In the genomic region with DNA sequence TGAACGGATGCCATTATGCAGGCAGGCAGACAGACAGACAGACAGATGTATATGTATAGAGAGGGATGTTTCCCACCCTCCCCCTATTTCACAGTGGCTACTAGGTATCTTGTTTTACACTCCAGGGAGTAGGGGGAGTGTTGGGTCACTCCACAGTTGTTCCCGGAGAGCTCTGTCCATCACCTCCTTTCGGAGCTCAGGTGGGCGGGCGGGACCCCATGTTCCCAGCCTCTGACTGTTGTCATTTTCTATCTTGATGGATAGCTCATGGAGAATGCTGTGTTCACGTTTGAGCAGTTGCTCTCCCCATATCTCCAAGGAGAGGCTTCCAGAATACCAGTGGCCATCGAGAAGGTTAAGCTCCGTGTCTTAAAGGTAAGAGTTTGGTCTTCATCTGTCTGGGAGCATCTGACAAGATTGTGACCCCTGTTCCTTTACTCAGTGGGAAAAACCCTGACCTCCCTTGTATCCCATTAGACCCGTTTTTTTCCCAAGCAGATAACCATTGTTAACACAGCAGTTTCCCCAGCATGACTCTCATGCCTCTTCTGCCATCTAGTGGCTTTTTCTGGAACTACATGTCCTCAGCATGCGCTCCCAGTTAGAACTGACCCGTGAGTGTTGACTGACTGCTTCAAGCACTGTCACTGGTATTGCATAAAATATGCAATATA, we compare ENCODE assay signal across 8 mouse cellular contexts. TPM values are rescaled to one million over a fixed set of nuclear protein-coding genes. Genes with fewer than 3 reads are reported as not detected.
A peak's percentile ranks its signal among the peaks of the same experiment; 100 is the strongest.
DNase-seq lines count a peak whose midpoint lies in the region; ATAC-seq lines count a peak whose summit lies in the region.

No protein-coding gene starts in this region.

- no peak overlapping the region for H3K4me3 ChIP-seq in intestine, embryonic 15.5 days (replicated peaks)
- no peak overlapping the region for H3K4me3 ChIP-seq in midbrain, embryonic 11.5 days (ENCODE audit: low read depth, low read length)

- peak; percentile 32 for DNase-seq in 3134 (ENCODE audit: extremely low read depth, insufficient read length, low spot score)
- DNase-seq in adrenal gland, adult 8-10 months: peak; percentile 78
- DNase-seq in embryo, embryonic 9.5 days (ENCODE audit: extremely low spot score): peak; percentile 85
- peak; percentile 51 to 80 for DNase-seq in gastrocnemius, postnatal 4 days (ENCODE audit: low spot score in 2 of 2)
- peak; percentile 82 to 93 for DNase-seq in left cerebral cortex, postnatal 14 days (ENCODE audit: low spot score in 2 of 2)
- DNase-seq in midbrain, embryonic 11.5 days (ENCODE audit: low spot score, missing footprints): peak; percentile 97
- peak; percentile 70 for DNase-seq in skeletal muscle tissue, adult 2 months (ENCODE audit: low read depth, low spot score)

- intact Hi-C loops in left cerebral cortex, postnatal 14 days (cut with DNase I): loop anchor here (1.0 to 5.0 kb wide), 3 partner anchors 142 to 244 kb away; no protein-coding TSS in a partner anchor

- H3K4me1 ChIP-seq in intestine, embryonic 15.5 days (replicated peaks): peaks cover 9% of the 10 kb centered on the region
- no peaks in the 10 kb centered on the region for H3K4me1 ChIP-seq in midbrain, embryonic 11.5 days (ENCODE audit: control insufficient read depth, insufficient read depth, low read length)

- H3K9me3 ChIP-seq in intestine, embryonic 15.5 days: no peaks in the 10 kb centered on the region
- no peaks in the 10 kb centered on the region for H3K9me3 ChIP-seq in midbrain, embryonic 11.5 days (ENCODE audit: control insufficient read depth, low read length)

- H3K9ac ChIP-seq in intestine, embryonic 15.5 days: no peak overlapping the region
- no peak overlapping the region for H3K9ac ChIP-seq in midbrain, embryonic 11.5 days (ENCODE audit: low read length)

- H3K4me2 ChIP-seq in intestine, embryonic 15.5 days (replicated peaks): no peak overlapping the region
- H3K4me2 ChIP-seq in midbrain, embryonic 11.5 days: no peak overlapping the region

- 31% methylated on average over 11 of the region's 11 CpGs for WGBS in intestine, embryonic 15.5 days
- 38% methylated on average over 11 of the region's 11 CpGs for WGBS in midbrain, embryonic 11.5 days

- H3K27me3 ChIP-seq in intestine, embryonic 15.5 days (replicated peaks): 0 out of 2 replicates have a peak, but pooled peaks cover 4% of the 10 kb centered on the region
- no peaks in the 10 kb centered on the region for H3K27me3 ChIP-seq in midbrain, embryonic 11.5 days (ENCODE audit: control insufficient read depth, insufficient read depth, low read length)

- ATAC-seq in intestine, embryonic 15.5 days: peak; percentile 78
- peak; percentile 83 for ATAC-seq in midbrain, embryonic 11.5 days (ENCODE audit: low FRiP score)

- H3K27ac ChIP-seq in intestine, embryonic 15.5 days: no peak overlapping the region
- no peak overlapping the region for H3K27ac ChIP-seq in midbrain, embryonic 11.5 days (ENCODE audit: low read depth, low read length)

- no peaks in the 10 kb centered on the region for H3K36me3 ChIP-seq in intestine, embryonic 15.5 days
- H3K36me3 ChIP-seq in midbrain, embryonic 11.5 days (ENCODE audit: control insufficient read depth, insufficient read depth, low read length): no peaks in the 10 kb centered on the region

RNA-seq across cellular contexts. Expression of a gene that starts 49.3 kb away (rescaled TPM):
- total RNA-seq in adrenal gland, adult 8-10 months (2022): 100 to 1,000 TPM in 2 of 4 experiments, 10 to 100 TPM in 2; 81.2 to 151 (median 111) TPM
- 10 to 100 TPM; 38.2 to 39.0 TPM for total RNA-seq in gastrocnemius, postnatal 4 days (2021)
- 12.5 and 13.2 TPM in 2 replicates for polyA plus RNA-seq in intestine, embryonic 15.5 days (2015; fragmentation: Nextera tagmentation; extraction: Ambion mirVana)
- 10 to 100 TPM; 40.0 to 40.2 TPM for total RNA-seq in left cerebral cortex, postnatal 14 days (2021)
- 22.0 and 25.8 TPM in 2 replicates for polyA plus RNA-seq in midbrain, embryonic 11.5 days (2014; fragmentation: Nextera tagmentation; extraction: Ambion mirVana)

Comparison
In these comparisons a context has a peak if more than half of its experiments do, and no peak if none do; other contexts are left out.
1. DNase-seq: peak in every context shown above with its lines; median percentile 97 in midbrain, embryonic 11.5 days; 88 in left cerebral cortex, postnatal 14 days; 85 in embryo, embryonic 9.5 days; 78 in adrenal gland, adult 8-10 months; 70 in skeletal muscle tissue, adult 2 months; 66 in gastrocnemius, postnatal 4 days; 32 in 3134.